Mouse (Mus musculus) neural tube, embryonic 15.5 days (tissue): Measurements from ENCODE around the gene Myo1h. TPM values are rescaled to one million over a fixed set of nuclear protein-coding genes. Genes with fewer than 3 reads are reported as not detected.

ENCODE experiments used
- ATAC-seq: fragments of 200-750 bp; cut with Nextera tagmentation; 2 replicates; pipeline ENCODE4 v1.8.0; 2017; ENCODE audit warnings: mild to moderate bottlenecking, moderate TSS enrichment, moderate library complexity; ENCODE audit not compliant: low FRiP score
- H3K27ac ChIP-seq: fragments of 300-500 bp; sonication (generic); replicated peaks from 2 replicates; pipeline ENCODE4 v1.5.1; 2015; ENCODE audit warnings: mild to moderate bottlenecking, inconsistent platforms
- H3K27me3 ChIP-seq: fragments of 300-500 bp; sonication (generic); replicated peaks from 2 replicates; pipeline ENCODE4 v1.6.1; 2015; ENCODE audit warnings: inconsistent platforms
- H3K36me3 ChIP-seq: fragments of 300-500 bp; sonication (generic); 2 replicates; pipeline ENCODE4 v1.6.1; 2015; ENCODE audit warnings: inconsistent platforms
- H3K4me1 ChIP-seq: fragments of 300-500 bp; sonication (generic); 2 replicates; pipeline ENCODE4 v1.6.1; 2015; ENCODE audit warnings: inconsistent platforms
- H3K4me2 ChIP-seq: fragments of 300-500 bp; sonication (generic); 2 replicates; pipeline ENCODE4 v1.6.1; 2015; ENCODE audit warnings: inconsistent platforms, mild to moderate bottlenecking, moderate library complexity
- H3K4me3 ChIP-seq: fragments of 300-500 bp; sonication (generic); replicated peaks from 2 replicates; pipeline ENCODE4 v1.5.1; 2015; ENCODE audit warnings: mild to moderate bottlenecking, inconsistent platforms
- H3K9ac ChIP-seq: fragments of 300-500 bp; sonication (generic); replicated peaks from 2 replicates; pipeline ENCODE4 v1.6.1; 2015; ENCODE audit warnings: mild to moderate bottlenecking, inconsistent platforms
- H3K9me3 ChIP-seq: fragments of 300-500 bp; sonication (generic); replicated peaks from 2 replicates; pipeline ENCODE4 v1.6.1; 2016; ENCODE audit warnings: inconsistent platforms
- WGBS: fragments of 180-500 bp; shearing (Covaris S2); methylation state at CpG from one replicate; pipeline ENCODE4 v1.1.7; 2015; ENCODE audit warnings: mixed read lengths; 5-methylcytosine and 5-hydroxymethylcytosine counted together
- microRNA-seq: library from miRNA; unstranded; fragments of <30 nt; microRNA quantifications from one replicate; pipeline ENCODE4, GENCODE M21; 2017
- polyA plus RNA-seq: library from polyadenylated mRNA; unstranded; fragments of >200 nt; fragmentation: Nextera tagmentation; extraction: Ambion mirVana; gene quantifications from 2 replicates; pipeline ENCODE4 v1.2.1, GENCODE M21; 2015

Myo1h gene
- polyA plus RNA-seq, 1 experiment from 2014 or later, result 0.56 TPM

DNA sequence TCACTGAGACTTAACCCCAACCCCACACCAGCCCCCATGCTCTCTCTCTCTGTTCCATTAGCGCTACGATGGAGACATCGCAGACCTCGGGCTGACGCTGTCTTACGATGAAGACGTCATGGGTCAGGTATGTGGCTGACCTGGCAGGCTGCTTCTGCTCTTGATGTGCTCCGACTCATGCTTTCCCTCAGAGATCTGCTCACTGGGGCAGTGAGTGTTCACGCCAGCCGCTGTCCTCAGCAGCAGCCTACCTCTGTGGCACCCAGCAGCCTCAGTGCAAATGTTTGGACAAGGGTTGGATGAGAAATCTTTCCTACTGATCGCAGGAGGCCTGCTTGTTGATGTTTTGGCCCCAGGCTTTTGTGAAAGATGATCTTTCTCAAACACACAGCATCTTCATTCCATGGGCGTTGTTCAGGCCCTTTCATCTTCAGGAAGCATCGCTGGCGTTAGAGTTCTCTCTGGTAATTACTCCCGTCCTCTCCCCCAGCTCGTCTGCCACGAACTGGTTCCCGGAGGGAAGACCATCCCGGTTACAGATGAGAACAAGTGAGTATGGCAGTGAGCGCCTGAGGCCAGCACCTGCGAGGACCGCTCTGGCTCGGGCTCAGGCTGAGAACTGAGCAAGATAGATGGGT, 123.5 kb downstream of the Myo1h start:
- Histone ChIP-seq H3K9me3 (no peaks in the 10 kb centered on the region), H3K9ac (no peak overlapping the region), H3K4me3 (no peak overlapping the region), H3K4me2 (no peak overlapping the region), H3K4me1 (no peaks in the 10 kb centered on the region), H3K27ac (no peak overlapping the region), H3K36me3 (peaks cover 99% of the 10 kb centered on the region), H3K27me3 (no peaks in the 10 kb centered on the region)
- 82% methylated on average over 23 of the region's 23 CpGs for WGBS
- no peak for ATAC-seq

- peaks cover 99% of the 10 kb centered on the region for H3K36me3 ChIP-seq
- ATAC-seq, result no peak
- H3K4me2 ChIP-seq, result no peak overlapping the region
Measured at GRCm38 (mm10) chr5:114413067-114413735, 124.2 kb downstream of the Myo1h start.

More at GRCm38 (mm10) chr5:114413067-114413735, 124.2 kb downstream of the Myo1h start:
- no peak overlapping the region for H3K9ac ChIP-seq
- no peak overlapping the region for H3K27ac ChIP-seq
- WGBS, result 87% methylated on average over 16 of the region's 16 CpGs
- H3K9me3 ChIP-seq, result no peaks in the 10 kb centered on the region
- H3K27me3 ChIP-seq, result no peaks in the 10 kb centered on the region
- H3K4me3 ChIP-seq, result no peak overlapping the region
- no peaks in the 10 kb centered on the region for H3K4me1 ChIP-seq

Small RNA genes within 50 kb of the gene (microRNA-seq; reads per million reads assigned to microRNA genes)
- gene Mir7027, result not detected

Other genes with a start within 250 kb of the Myo1h start
- gene Usp30, start 223.7 kb upstream of the Myo1h start, polyA plus RNA-seq, result 17.9 and 18.9 TPM in 2 replicates
- 76.6 and 90.0 TPM in 2 replicates for gene Svop, start 197.6 kb upstream of the Myo1h start, polyA plus RNA-seq
- gene Alkbh2, start 160.9 kb upstream of the Myo1h start, polyA plus RNA-seq, result 6.2 and 7.8 TPM in 2 replicates
- 9.2 and 20.7 TPM in 2 replicates for gene Ung, start 158.8 kb upstream of the Myo1h start, polyA plus RNA-seq
- 4.7 and 5.0 TPM in 2 replicates for gene Acacb, start 142.6 kb upstream of the Myo1h start, polyA plus RNA-seq
- not detected in 2 replicates for gene Foxn4, start 15.4 kb upstream of the Myo1h start, polyA plus RNA-seq
- gene Kctd10, start 91.3 kb downstream of the Myo1h start, polyA plus RNA-seq, result 50.5 and 63.8 TPM in 2 replicates
- gene Ube3b, start 91.4 kb downstream of the Myo1h start, polyA plus RNA-seq, result 35.5 and 39.5 TPM in 2 replicates
- 36.1 and 37.4 TPM in 2 replicates for gene Mmab, start 154.9 kb downstream of the Myo1h start, polyA plus RNA-seq
- gene Mvk, start 155.1 kb downstream of the Myo1h start, polyA plus RNA-seq, result 70.2 and 78.1 TPM in 2 replicates